Mouse (Mus musculus) gastrocnemius, postnatal 14 days (tissue): ENCODE data around the gene Olfr527. TPM values are rescaled to one million over a fixed set of nuclear protein-coding genes. Genes with fewer than 3 reads are reported as not detected.

ENCODE experiments used
- DNase-seq: peaks from one replicate; pipeline ENCODE4 v3.0.0; 2021; ENCODE audit warnings: mixed read lengths
- intact Hi-C: fragments of 180-260 bp; cut with DNase I; formaldehyde crosslinking; loops from one replicate; pipeline ENCODE4 v1.15.1; 2025; ENCODE audit warnings: low total_unique reads
- long read RNA-seq, 2 experiments: library from polyadenylated mRNA; stranded (forward); transcript quantifications; one replicate each; pipeline ENCODE4 v2.0.0; 2021
- total RNA-seq, 2 experiments: library from RNA; stranded (reverse); gene quantifications; 2 replicates each; pipeline ENCODE4 v1.2.3; 2021

Gene Olfr527
- total RNA-seq = not detected
- long read RNA-seq, experiment 1 = 0 reads
- long read RNA-seq, experiment 2 = 0 reads

GRCm38 (mm10) chr7:140333717-140334116, at the start of gene Olfr527:
TSS of gene Olfr527 (plus strand) at chr7:140334017.
- intact Hi-C loops = no loop called here
- DNase-seq = no peak

- intact Hi-C loops = no loop called here
- no peak for DNase-seq
Observed at GRCm38 (mm10) chr7:140295746-140296145, 38.1 kb upstream of the Olfr527 start.

GRCm38 (mm10) chr7:140296876-140297275, 36.9 kb upstream of the Olfr527 start:
- DNase-seq = no peak
- intact Hi-C loops = no loop called here

GRCm38 (mm10) chr7:140299416-140299815, 34.4 kb upstream of the Olfr527 start:
- intact Hi-C loops = no loop called here
- DNase-seq = no peak

- intact Hi-C loops = no loop called here
- DNase-seq = no peak
Observed at GRCm38 (mm10) chr7:140319861-140320385, 13.9 kb upstream of the Olfr527 start.

DNA sequence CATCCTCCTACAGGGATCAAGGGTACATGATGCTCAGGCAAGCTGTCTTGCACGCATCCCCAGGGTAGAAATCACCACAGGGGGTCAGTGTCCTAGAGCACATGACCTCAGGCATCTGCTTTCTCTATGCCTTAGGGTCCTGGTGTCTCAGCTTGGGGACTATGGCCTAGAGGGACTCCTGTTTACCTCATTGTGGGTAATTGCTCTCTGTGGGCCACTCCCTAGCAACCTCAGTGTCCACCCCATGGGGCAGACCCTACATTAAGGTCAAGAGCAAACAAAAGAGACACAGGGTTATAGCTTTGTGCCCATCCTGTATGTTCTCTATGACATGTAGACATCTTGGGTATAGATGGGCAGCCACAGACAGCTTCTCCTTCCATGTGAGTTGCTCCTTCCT, 13.3 kb upstream of the Olfr527 start, which contains the start of gene Olfr525:
Gene Olfr525 (plus strand): TSS at position 301 of the 400 bp plus-strand sequence.
- DNase-seq = no peak
- intact Hi-C loops = no loop called here

DNA sequence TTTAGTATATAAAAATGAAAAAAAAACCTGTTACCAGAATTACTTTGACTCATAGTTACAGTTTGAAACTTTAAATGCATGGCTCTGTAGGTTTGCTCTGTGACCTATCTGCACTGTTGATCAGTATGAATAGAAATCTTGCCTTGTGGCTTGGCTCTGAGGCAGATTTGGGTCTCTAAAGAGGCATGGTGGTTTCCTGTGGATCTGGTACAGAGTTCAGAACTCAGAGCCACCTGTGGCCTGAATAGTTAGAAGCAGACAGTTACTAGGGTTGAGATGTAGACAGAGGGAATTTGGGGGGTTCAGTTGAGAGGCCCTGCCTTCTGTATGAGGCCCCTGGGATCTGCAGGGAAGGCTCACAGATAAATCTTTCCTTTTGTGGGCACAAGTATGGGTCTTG, 12.7 kb upstream of the Olfr527 start:
- no peak for DNase-seq
- intact Hi-C loops = no loop called here

DNA sequence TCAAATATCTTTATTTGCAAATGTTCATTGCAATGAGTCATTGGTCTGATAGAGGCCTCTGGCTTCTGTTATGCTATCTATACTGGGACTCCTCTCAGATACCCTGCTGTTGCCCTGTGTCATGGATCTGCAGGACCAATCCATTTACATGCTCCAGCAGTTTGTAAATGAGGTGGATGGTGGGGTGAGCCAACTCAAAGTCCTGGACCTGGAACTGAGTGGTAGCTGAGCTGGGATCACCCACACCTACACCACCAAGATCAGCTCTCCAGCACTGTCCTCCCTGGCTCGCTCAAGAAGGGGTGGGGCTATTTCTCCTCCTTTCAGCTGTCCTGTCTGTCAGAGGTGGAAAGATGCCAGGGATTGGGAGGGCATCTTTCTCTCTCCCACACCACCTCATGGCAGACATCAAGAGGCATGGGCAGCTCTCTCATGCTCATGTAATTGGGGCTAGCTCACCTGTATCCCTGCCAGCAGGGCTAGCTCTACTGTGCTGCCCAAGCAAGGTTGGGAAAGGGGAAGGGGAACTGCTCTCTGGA, 4.0 kb upstream of the Olfr527 start:
- no peak for DNase-seq
- intact Hi-C loops = no loop called here

DNA sequence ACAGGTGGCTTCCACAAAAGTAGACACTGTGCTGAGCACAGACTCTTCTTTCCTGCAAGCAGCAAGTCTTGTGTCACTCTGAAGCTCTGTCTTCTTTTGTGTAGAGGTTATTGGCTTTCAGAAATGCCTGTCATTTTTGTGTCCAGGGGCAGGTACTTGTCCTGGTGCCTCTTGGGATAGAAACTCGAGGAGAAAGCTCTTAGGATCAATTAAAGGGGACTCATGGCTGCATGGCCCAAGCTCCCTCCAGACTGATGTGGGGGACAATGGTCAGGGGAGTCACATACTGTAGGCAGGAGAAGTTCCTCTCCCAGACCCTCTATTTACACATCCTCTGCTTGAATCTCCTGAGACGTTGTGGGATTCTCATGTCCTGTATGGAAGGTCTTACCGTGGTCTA, 27.8 kb downstream of the Olfr527 start, which contains the start of gene Olfr60:
Gene Olfr60 (minus strand): TSS at position 101 of the 400 bp plus-strand sequence.
- intact Hi-C loops = no loop called here
- DNase-seq = no peak

- intact Hi-C loops = no loop called here
- DNase-seq = no peak
Observed at GRCm38 (mm10) chr7:140374300-140374699, 40.5 kb downstream of the Olfr527 start.

DNA sequence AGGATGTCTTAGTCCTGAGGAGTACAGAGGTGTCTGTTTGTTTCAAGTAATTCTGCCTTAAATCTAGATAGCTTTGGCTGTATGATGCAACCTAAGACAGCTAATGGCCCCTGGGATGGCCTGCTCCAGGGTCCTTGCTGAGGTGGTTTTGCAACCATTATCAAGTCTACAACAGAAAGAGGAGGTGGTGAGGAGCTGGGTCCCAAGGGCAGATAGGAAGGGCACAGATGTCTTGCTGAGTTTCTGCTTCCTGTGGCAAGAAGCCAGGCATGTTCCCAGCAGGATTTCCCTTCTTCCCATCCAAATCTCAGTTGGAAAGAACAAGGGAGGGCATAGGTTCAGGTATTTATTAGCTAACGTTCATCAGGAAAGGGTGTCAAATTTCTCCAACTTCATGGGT, 42.4 kb downstream of the Olfr527 start, which contains the start of gene Olfr530:
Gene Olfr530 (minus strand): TSS at position 101 of the 400 bp plus-strand sequence.
- no peak for DNase-seq
- intact Hi-C loops = no loop called here

DNA sequence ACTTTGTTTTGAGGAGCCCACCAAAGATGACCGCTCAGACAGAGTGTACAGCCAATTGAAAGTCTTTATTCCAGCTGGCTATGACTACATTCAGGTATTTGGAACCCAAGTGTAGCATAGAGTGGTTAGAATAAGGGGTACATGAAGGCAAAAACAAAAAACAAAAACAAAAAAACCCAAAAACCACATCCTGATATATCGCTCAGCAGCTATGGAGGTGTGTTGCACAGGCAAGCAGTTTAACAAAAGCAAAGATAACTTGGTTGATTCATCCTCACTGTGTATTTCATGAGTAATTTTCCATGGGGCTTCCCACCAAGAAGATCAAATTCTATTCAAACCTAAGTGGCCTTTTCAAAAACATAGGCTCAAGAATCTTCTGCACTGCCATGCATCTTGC, 43.1 kb downstream of the Olfr527 start:
- no peak for DNase-seq
- intact Hi-C loops = no loop called here

Other genes starting within 250 kb of the Olfr527 start
- not detected for gene Prap1, start 240.6 kb upstream of the Olfr527 start, total RNA-seq
- gene Fuom, start 231.6 kb upstream of the Olfr527 start, total RNA-seq = 10 to 100 TPM; 33.6 to 43.7 TPM
- 1 to 10 TPM; 3.7 to 4.7 TPM for gene Paox, start 218.2 kb upstream of the Olfr527 start, total RNA-seq
- 100 to 1,000 TPM in 1 of 2 experiments, 10 to 100 TPM in 1; 91.8 to 114 TPM for gene Echs1, start 217.5 kb upstream of the Olfr527 start, total RNA-seq
- gene Mtg1, start 196.5 kb upstream of the Olfr527 start, total RNA-seq = 10 to 100 TPM; 22.9 to 23.6 TPM
- under 1 TPM; 0.23 to 0.47 TPM for gene Sprn, start 179.1 kb upstream of the Olfr527 start, total RNA-seq
- not detected for gene Olfr522, start 169.3 kb upstream of the Olfr527 start, total RNA-seq
- not detected for gene Olfr523, start 160.8 kb upstream of the Olfr527 start, total RNA-seq
- gene Olfr524, start 128.1 kb upstream of the Olfr527 start, total RNA-seq = not detected
- not detected for gene Cd163l1, start 115.8 kb upstream of the Olfr527 start, total RNA-seq
- not detected for gene 5830411N06Rik, start 86.7 kb upstream of the Olfr527 start, total RNA-seq
- gene Olfr525, start 13.2 kb upstream of the Olfr527 start, total RNA-seq = not detected
- not detected for gene Olfr60, start 27.7 kb downstream of the Olfr527 start, total RNA-seq
- gene Olfr530, start 42.3 kb downstream of the Olfr527 start, total RNA-seq = not detected
- gene Olfr531, start 68.9 kb downstream of the Olfr527 start, total RNA-seq = not detected
- not detected for gene Olfr532, start 87.6 kb downstream of the Olfr527 start, total RNA-seq
- not detected for gene Olfr533, start 129.4 kb downstream of the Olfr527 start, total RNA-seq
- gene Olfr535, start 150.2 kb downstream of the Olfr527 start, total RNA-seq = not detected
- not detected for gene Olfr536, start 173.4 kb downstream of the Olfr527 start, total RNA-seq
- gene Olfr538, start 233.9 kb downstream of the Olfr527 start, total RNA-seq = not detected